Mouse (Mus musculus) kidney, embryonic 16.5 days (tissue): ENCODE results near the gene Tbca. TPM values are rescaled to one million over a fixed set of nuclear protein-coding genes. Genes with fewer than 3 reads are reported as not detected.

Source experiments
- ATAC-seq: fragments of 200-750 bp; cut with Nextera tagmentation; 2 replicates; pipeline ENCODE4 v1.8.0; 2017; ENCODE audit warnings: moderate TSS enrichment; ENCODE audit not compliant: low FRiP score, low TSS enrichment
- H3K27ac ChIP-seq: fragments of 300-500 bp; sonication (generic); 2 replicates; pipeline ENCODE4 v1.5.1; 2014; ENCODE audit warnings: low read length
- H3K27me3 ChIP-seq: fragments of 300-500 bp; sonication (generic); 2 replicates; pipeline ENCODE4 v1.6.1; 2014; ENCODE audit warnings: low read length, control low read depth, mixed read lengths; ENCODE audit not compliant: insufficient read depth
- H3K36me3 ChIP-seq: fragments of 300-500 bp; sonication (generic); 2 replicates; pipeline ENCODE4 v1.6.1; 2014; ENCODE audit warnings: low read length, control low read depth, mixed read lengths; ENCODE audit not compliant: insufficient read depth
- H3K4me1 ChIP-seq: fragments of 300-500 bp; sonication (generic); 2 replicates; pipeline ENCODE4 v1.6.1; 2014; ENCODE audit warnings: low read length, control low read depth, mixed read lengths; ENCODE audit not compliant: insufficient read depth
- H3K4me2 ChIP-seq: fragments of 300-500 bp; sonication (generic); replicated peaks from 2 replicates; pipeline ENCODE4 v1.6.1; 2014; ENCODE audit warnings: low read depth, low read length
- H3K4me3 ChIP-seq: fragments of 300-500 bp; sonication (generic); 2 replicates; pipeline ENCODE4 v1.5.1; 2014; ENCODE audit warnings: mild to moderate bottlenecking, low read length
- H3K9ac ChIP-seq: fragments of 300-500 bp; sonication (generic); replicated peaks from 2 replicates; pipeline ENCODE4 v1.6.1; 2014; ENCODE audit warnings: low read length
- H3K9me3 ChIP-seq: fragments of 300-500 bp; sonication (generic); 2 replicates; pipeline ENCODE4 v1.6.1; 2016; ENCODE audit warnings: low read length, control low read depth
- WGBS: fragments of 180-500 bp; shearing (Covaris S2); extraction: QIAGEN DNeasy Blood & Tissue Kit; methylation state at CpG from one replicate; pipeline ENCODE4 v1.1.7; 2014; 5-methylcytosine and 5-hydroxymethylcytosine counted together
- polyA plus RNA-seq: library from polyadenylated mRNA; unstranded; fragments of >200 nt; fragmentation: Nextera tagmentation; extraction: Ambion mirVana; gene quantifications from 2 replicates; pipeline ENCODE4 v1.2.1, GENCODE M21; 2015

The Tbca gene
- polyA plus RNA-seq, 1 experiment from 2014 or later = 206 TPM

- 3% methylated on average over 30 of the region's 30 CpGs for WGBS
- Histone ChIP-seq H3K36me3 (no peaks in the 10 kb centered on the region), H3K4me1 (peaks cover 2% of the 10 kb centered on the region; the same call in 1 of the 2 replicates), H3K27me3 (peaks cover 78% of the 10 kb centered on the region), H3K4me3 (no peak within 1 kb of the TSS), H3K9ac (no peak within 1 kb of the TSS), H3K27ac (no peak within 1 kb of the TSS), H3K4me2 (no peak within 1 kb of the TSS), H3K9me3 (no peaks in the 10 kb centered on the region)
- peak; percentile 61; the same call in 1 of the 2 replicates for ATAC-seq
Observed at GRCm38 (mm10) chr13:94875396-94875880, 86.7 kb downstream of the Tbca start, which contains the start of gene Otp. Otp (plus strand) TSS chr13:94875602.

GRCm38 (mm10) chr13:94876286-94877210 is 87.8 kb downstream of the Tbca start:
- 0 out of 2 replicates have a peak, but pooled peaks have one; percentile 31 for ATAC-seq
- H3K4me3 ChIP-seq = no peak overlapping the region
- H3K4me1 ChIP-seq = peaks cover 2% of the 10 kb centered on the region; the same call in 1 of the 2 replicates
- no peaks in the 10 kb centered on the region for H3K36me3 ChIP-seq
- no peak overlapping the region for H3K9ac ChIP-seq
- 2% methylated on average over 29 of the region's 30 CpGs for WGBS
- H3K27ac ChIP-seq = no peak overlapping the region
- peaks cover 78% of the 10 kb centered on the region for H3K27me3 ChIP-seq
- no peak overlapping the region for H3K4me2 ChIP-seq
- H3K9me3 ChIP-seq = no peaks in the 10 kb centered on the region

- Histone ChIP-seq H3K4me3 (no peak overlapping the region), H3K4me2 (no peak overlapping the region), H3K36me3 (no peaks in the 10 kb centered on the region), H3K27ac (no peak overlapping the region), H3K9ac (no peak overlapping the region), H3K9me3 (no peaks in the 10 kb centered on the region), H3K4me1 (peaks cover 2% of the 10 kb centered on the region; the same call in 1 of the 2 replicates), H3K27me3 (peaks cover 79% of the 10 kb centered on the region)
- WGBS = under 1% methylated on average over 27 of the region's 27 CpGs
- no peak for ATAC-seq
Observed at GRCm38 (mm10) chr13:94877211-94877590, 88.5 kb downstream of the Tbca start.

- ATAC-seq = no peak
- Histone ChIP-seq H3K9me3 (no peaks in the 10 kb centered on the region), H3K36me3 (no peaks in the 10 kb centered on the region), H3K27ac (no peak overlapping the region), H3K4me3 (no peak overlapping the region), H3K27me3 (peaks cover 81% of the 10 kb centered on the region), H3K9ac (no peak overlapping the region), H3K4me2 (no peak overlapping the region), H3K4me1 (peaks cover 9% of the 10 kb centered on the region)
- WGBS = 11% methylated on average over 10 of the region's 10 CpGs
Observed at GRCm38 (mm10) chr13:94877991-94878745, 89.5 kb downstream of the Tbca start.

- no peaks in the 10 kb centered on the region for H3K9me3 ChIP-seq
- no peak overlapping the region for H3K4me2 ChIP-seq
- peaks cover 83% of the 10 kb centered on the region for H3K27me3 ChIP-seq
- peaks cover 23% of the 10 kb centered on the region for H3K4me1 ChIP-seq
- H3K27ac ChIP-seq = no peak overlapping the region
- WGBS = 1% methylated on average over 3 of the region's 3 CpGs
- H3K4me3 ChIP-seq = no peak overlapping the region
- H3K36me3 ChIP-seq = no peaks in the 10 kb centered on the region
- no peak overlapping the region for H3K9ac ChIP-seq
- no peak for ATAC-seq
Observed at GRCm38 (mm10) chr13:94881201-94881600, 92.5 kb downstream of the Tbca start.

GRCm38 (mm10) chr13:94882221-94882620 is 93.5 kb downstream of the Tbca start:
- no peaks in the 10 kb centered on the region for H3K36me3 ChIP-seq
- ATAC-seq = no peak
- H3K9ac ChIP-seq = no peak overlapping the region
- no peaks in the 10 kb centered on the region for H3K9me3 ChIP-seq
- peaks cover 23% of the 10 kb centered on the region for H3K4me1 ChIP-seq
- H3K27me3 ChIP-seq = peaks cover 82% of the 10 kb centered on the region
- H3K4me2 ChIP-seq = no peak overlapping the region
- 1% methylated on average over 10 of the region's 10 CpGs for WGBS
- no peak overlapping the region for H3K27ac ChIP-seq
- H3K4me3 ChIP-seq = no peak overlapping the region; the same call in 1 of the 2 replicates

GRCm38 (mm10) chr13:94882711-94883145 is 94.0 kb downstream of the Tbca start:
- Histone ChIP-seq H3K4me2 (peak overlapping the region; percentile 79), H3K4me3 (peak overlapping the region; percentile 50), H3K27ac (no peak overlapping the region), H3K4me1 (peaks cover 23% of the 10 kb centered on the region), H3K36me3 (no peaks in the 10 kb centered on the region), H3K27me3 (peaks cover 80% of the 10 kb centered on the region), H3K9me3 (no peaks in the 10 kb centered on the region), H3K9ac (no peak overlapping the region)
- peak; percentile 70 for ATAC-seq
- WGBS = under 1% methylated on average over 35 of the region's 37 CpGs

GRCm38 (mm10) chr13:94883163-94883965 is 94.7 kb downstream of the Tbca start:
- H3K4me3 ChIP-seq = peak overlapping the region; percentile 50
- no peak overlapping the region for H3K27ac ChIP-seq
- WGBS = under 1% methylated on average over 65 of the region's 95 CpGs
- no peak overlapping the region for H3K9ac ChIP-seq
- H3K36me3 ChIP-seq = no peaks in the 10 kb centered on the region
- peaks cover 83% of the 10 kb centered on the region for H3K27me3 ChIP-seq
- H3K4me2 ChIP-seq = peak overlapping the region; percentile 79
- peaks cover 23% of the 10 kb centered on the region for H3K4me1 ChIP-seq
- no peaks in the 10 kb centered on the region for H3K9me3 ChIP-seq
- ATAC-seq = peak; percentile 74
